Mouse (Mus musculus): ENCODE results near the gene Nanos2.

Nanos2 gene

GRCm38 (mm10) chr7:19022189-19022958, 35.2 kb downstream of the Nanos2 start:
- DNase-seq: no peak

GRCm38 (mm10) chr7:19023357-19023814, 36.2 kb downstream of the Nanos2 start, which contains the start of gene Foxa3:
Gene Foxa3, minus strand, starts transcription at chr7:19023538.
- DNase-seq: peak; percentile 32 to 41

- DNase-seq: peak; percentile 94 to 95
These were observed 36.9 kb downstream of the Nanos2 start, which contains the start of gene Sympk for GRCm38 (mm10) chr7:19024096-19024506. Gene Sympk, plus strand, starts transcription at chr7:19024377.

GRCm38 (mm10) chr7:19024581-19025255, 37.5 kb downstream of the Nanos2 start:
- peak; percentile 36 to 43 for DNase-seq

GRCm38 (mm10) chr7:19028067-19028466, 40.9 kb downstream of the Nanos2 start:
- no peak for DNase-seq

GRCm38 (mm10) chr7:19029084-19029653, 42.0 kb downstream of the Nanos2 start:
- DNase-seq: peak in 1 of 2 experiments; percentile 61

- DNase-seq: no peak
These were observed 44.4 kb downstream of the Nanos2 start for GRCm38 (mm10) chr7:19031641-19032040.
